ENCODE assay signal across 8 mouse cellular contexts in the genomic region with DNA sequence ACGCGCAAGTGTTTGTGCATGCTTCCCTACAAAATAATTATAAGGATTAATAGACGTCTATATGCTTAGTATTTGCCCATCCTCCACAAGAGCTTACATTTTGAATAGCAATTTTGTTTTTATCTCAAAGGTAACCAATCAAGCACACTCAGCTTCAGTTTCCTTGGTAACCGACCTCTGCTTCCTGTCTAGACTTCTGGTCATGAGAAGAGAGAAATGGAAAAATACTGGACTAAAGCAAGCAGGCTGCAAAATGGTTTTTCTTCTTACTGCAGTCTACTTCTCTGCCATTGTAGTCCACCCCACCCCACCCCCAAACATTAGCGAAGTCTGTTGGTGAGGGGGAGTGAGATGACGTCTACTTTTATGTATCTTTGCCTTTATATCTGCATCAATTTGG. TPM values are rescaled to one million over a fixed set of nuclear protein-coding genes. Genes with fewer than 3 reads are reported as not detected.
DNase-seq lines count a peak whose midpoint lies in the region; ATAC-seq and TF ChIP-seq lines count a peak whose summit lies in the region.

No protein-coding gene starts in this region.

- TF ChIP-seq CTCF in lung, embryonic 14.5 days (IDR thresholded peaks at IDR 0.05; ENCODE audit: low read depth): no peak
- no peak for TF ChIP-seq CTCF in midbrain, postnatal 0 days (IDR thresholded peaks at IDR 0.05)

- no peak overlapping the region for H3K4me2 ChIP-seq in forebrain, embryonic 11.5 days (ENCODE audit: low read depth, low read length, severe bottlenecking)
- H3K4me2 ChIP-seq in lung, embryonic 14.5 days: no peak overlapping the region
- no peak overlapping the region for H3K4me2 ChIP-seq in midbrain, postnatal 0 days (ENCODE audit: low read depth, low read length, poor library complexity, severe bottlenecking)

- 71% methylated on average over 6 of the region's 6 CpGs for WGBS in forebrain, embryonic 11.5 days
- 79% methylated on average over 6 of the region's 6 CpGs for WGBS in forebrain, embryonic 10.5 days
- WGBS in lung, embryonic 14.5 days: 65% methylated on average over 6 of the region's 6 CpGs
- WGBS in midbrain, postnatal 0 days: 77% methylated on average over 6 of the region's 6 CpGs

- ATAC-seq in forebrain, embryonic 11.5 days (replicated peaks; ENCODE audit: low FRiP score): 0 out of 2 replicates have a peak, but pooled peaks have one; percentile 36
- ATAC-seq in lung, embryonic 14.5 days (ENCODE audit: insufficient read depth): no peak
- ATAC-seq in midbrain, postnatal 0 days (ENCODE audit: low FRiP score): peak; percentile 39; the same call in 1 of the 2 replicates
- no peak for ATAC-seq in megakaryocyte-erythroid progenitor cell, adult 5-6 weeks (replicated peaks; ENCODE audit: low FRiP score, low TSS enrichment, poor library complexity, severe bottlenecking)

- no peak overlapping the region for H3K4me3 ChIP-seq in forebrain, embryonic 11.5 days (ENCODE audit: low read depth, low read length)
- H3K4me3 ChIP-seq in forebrain, embryonic 10.5 days: no peak overlapping the region
- no peak overlapping the region for H3K4me3 ChIP-seq in lung, embryonic 14.5 days (ENCODE audit: low read depth, low read length)
- H3K4me3 ChIP-seq in midbrain, postnatal 0 days (ENCODE audit: low read depth, low read length): no peak overlapping the region

- H3K9ac ChIP-seq in forebrain, embryonic 11.5 days (ENCODE audit: low read length): no peak overlapping the region
- H3K9ac ChIP-seq in lung, embryonic 14.5 days: no peak overlapping the region
- no peak overlapping the region for H3K9ac ChIP-seq in midbrain, postnatal 0 days (replicated peaks; ENCODE audit: low read length, poor library complexity, severe bottlenecking)

- no peaks in the 10 kb centered on the region for H3K9me3 ChIP-seq in forebrain, embryonic 11.5 days (ENCODE audit: control insufficient read depth, low read length)
- no peaks in the 10 kb centered on the region for H3K9me3 ChIP-seq in forebrain, embryonic 10.5 days
- H3K9me3 ChIP-seq in lung, embryonic 14.5 days (ENCODE audit: low read depth, low read length): no peaks in the 10 kb centered on the region
- H3K9me3 ChIP-seq in midbrain, postnatal 0 days (ENCODE audit: low read length): no peaks in the 10 kb centered on the region

- DNase-seq in forebrain, embryonic 11.5 days (ENCODE audit: low spot score): no peak
- no peak for DNase-seq in forebrain, embryonic 10.5 days (ENCODE audit: extremely low spot score, low spot score)
- DNase-seq in lung, embryonic 14.5 days: peak; percentile 36
- DNase-seq in lung, postnatal 25 days (ENCODE audit: low spot score): no peak
- DNase-seq in forelimb bud, embryonic 11.5 days (ENCODE audit: low read depth, low spot score): peak; percentile 29
- peak; percentile 2 for DNase-seq in midbrain, postnatal 0 days (ENCODE audit: low spot score)
- DNase-seq in gastrocnemius, postnatal 4 days (ENCODE audit: low spot score in 2 of 2): no peak

- no peaks in the 10 kb centered on the region for H3K27me3 ChIP-seq in forebrain, embryonic 11.5 days (ENCODE audit: control insufficient read depth, insufficient read depth, low read length)
- peaks cover 3% of the 10 kb centered on the region; the same call in 1 of the 2 replicates for H3K27me3 ChIP-seq in forebrain, embryonic 10.5 days (ENCODE audit: poor library complexity, severe bottlenecking)
- H3K27me3 ChIP-seq in lung, embryonic 14.5 days (ENCODE audit: insufficient read depth, low read length): no peaks in the 10 kb centered on the region
- no peaks in the 10 kb centered on the region for H3K27me3 ChIP-seq in midbrain, postnatal 0 days (ENCODE audit: insufficient read depth, low read length)

- H3K27ac ChIP-seq in forebrain, embryonic 11.5 days (ENCODE audit: low read depth, low read length): no peak overlapping the region
- no peak overlapping the region for H3K27ac ChIP-seq in forebrain, embryonic 10.5 days
- H3K27ac ChIP-seq in lung, embryonic 14.5 days (ENCODE audit: low read depth): no peak overlapping the region
- H3K27ac ChIP-seq in midbrain, postnatal 0 days (ENCODE audit: low read depth, low read length): peak overlapping the region; percentile 63

- H3K36me3 ChIP-seq in forebrain, embryonic 11.5 days (ENCODE audit: control insufficient read depth, insufficient read depth, low read length): no peaks in the 10 kb centered on the region
- peaks cover 16% of the 10 kb centered on the region for H3K36me3 ChIP-seq in forebrain, embryonic 10.5 days (replicated peaks)
- H3K36me3 ChIP-seq in lung, embryonic 14.5 days (ENCODE audit: insufficient read depth): no peaks in the 10 kb centered on the region
- H3K36me3 ChIP-seq in midbrain, postnatal 0 days (ENCODE audit: insufficient read depth, low read length): no peaks in the 10 kb centered on the region

- no peaks in the 10 kb centered on the region for H3K4me1 ChIP-seq in forebrain, embryonic 11.5 days (replicated peaks; ENCODE audit: control insufficient read depth, insufficient read depth, low read length)
- H3K4me1 ChIP-seq in forebrain, embryonic 10.5 days: no peaks in the 10 kb centered on the region; the same call in 1 of the 2 replicates
- no peaks in the 10 kb centered on the region for H3K4me1 ChIP-seq in lung, embryonic 14.5 days (ENCODE audit: insufficient read depth)
- no peaks in the 10 kb centered on the region for H3K4me1 ChIP-seq in midbrain, postnatal 0 days (ENCODE audit: insufficient read depth, low read length)

RNA-seq across cellular contexts. Expression of a gene that starts 35.9 kb away (rescaled TPM):
- polyA plus RNA-seq in forebrain, embryonic 11.5 days (2014; fragmentation: Nextera tagmentation; extraction: Ambion mirVana): 59.2 and 61.2 TPM in 2 replicates
- 60.2 and 79.0 TPM in 2 replicates for polyA plus RNA-seq in forebrain, embryonic 10.5 days (2016; fragmentation: Nextera tagmentation; extraction: Ambion mirVana)
- polyA plus RNA-seq in lung, embryonic 14.5 days (2014; fragmentation: Nextera tagmentation; extraction: Ambion mirVana): 56.8 and 57.0 TPM in 2 replicates
- 8.1 and 23.0 TPM in 2 replicates for total RNA-seq in midbrain, postnatal 0 days (2014; rRNA removed)
- polyA plus RNA-seq in midbrain, postnatal 0 days (2015; fragmentation: Nextera tagmentation; extraction: Ambion mirVana): 7.3 and 7.8 TPM in 2 replicates
- total RNA-seq in megakaryocyte-erythroid progenitor cell, adult 5-6 weeks (2014; fragmentation: Nextera tagmentation): 2.1 TPM in 1 of 2 replicates, not detected in the other
- 0.23 and 4.6 TPM in 2 replicates for total RNA-seq in megakaryocyte-erythroid progenitor cell, adult 5-6 weeks (2017)
- 1 to 10 TPM; 5.6 to 8.2 TPM for total RNA-seq in gastrocnemius, postnatal 4 days (2021)

RNA-seq across cellular contexts. Expression of a gene that starts 52.3 kb away (rescaled TPM):
- polyA plus RNA-seq in forebrain, embryonic 11.5 days (2014; fragmentation: Nextera tagmentation; extraction: Ambion mirVana): 37.8 and 39.9 TPM in 2 replicates
- polyA plus RNA-seq in forebrain, embryonic 10.5 days (2016; fragmentation: Nextera tagmentation; extraction: Ambion mirVana): 36.3 and 37.5 TPM in 2 replicates
- 35.8 and 39.7 TPM in 2 replicates for polyA plus RNA-seq in lung, embryonic 14.5 days (2014; fragmentation: Nextera tagmentation; extraction: Ambion mirVana)
- total RNA-seq in midbrain, postnatal 0 days (2014; rRNA removed): 53.8 and 67.6 TPM in 2 replicates
- polyA plus RNA-seq in midbrain, postnatal 0 days (2015; fragmentation: Nextera tagmentation; extraction: Ambion mirVana): 85.0 and 97.7 TPM in 2 replicates
- 21.0 and 23.4 TPM in 2 replicates for total RNA-seq in megakaryocyte-erythroid progenitor cell, adult 5-6 weeks (2014; fragmentation: Nextera tagmentation)
- total RNA-seq in megakaryocyte-erythroid progenitor cell, adult 5-6 weeks (2017): 18.8 and 24.6 TPM in 2 replicates
- 10 to 100 TPM in 1 of 2 experiments, 1 to 10 TPM in 1; 7.2 to 10.0 TPM for total RNA-seq in gastrocnemius, postnatal 4 days (2021)

Comparison
In these comparisons a context has a peak if more than half of its experiments do, and no peak if none do; other contexts are left out.
1. DNase-seq: peak in lung, embryonic 14.5 days (single experiment), forelimb bud, embryonic 11.5 days (single experiment) and midbrain, postnatal 0 days (single experiment); none in forebrain, embryonic 11.5 days (single experiment), forebrain, embryonic 10.5 days (single experiment), lung, postnatal 25 days (single experiment) and gastrocnemius, postnatal 4 days (0 of 2).
2. ATAC-seq: peak in forebrain, embryonic 11.5 days (single experiment) and midbrain, postnatal 0 days (single experiment); none in lung, embryonic 14.5 days (single experiment) and megakaryocyte-erythroid progenitor cell, adult 5-6 weeks (single experiment).